Mouse (Mus musculus): ENCODE data around the gene Bnip1. TPM values are rescaled to one million over a fixed set of nuclear protein-coding genes. Genes with fewer than 3 reads are reported as not detected.
A peak's percentile ranks its signal among the peaks of the same experiment; 100 is the strongest.

Bnip1 gene
- polyA plus RNA-seq, 1 experiment from 2014 or later, result 56.8 TPM

- ATAC-seq (replicated peaks; ENCODE audit: extremely low read depth, insufficient read depth, low FRiP score), result no peak
- H3K27ac ChIP-seq (ENCODE audit: low read length), result no peak overlapping the region
- H3K9me3 ChIP-seq (replicated peaks; ENCODE audit: control insufficient read depth, low read length), result no peaks in the 10 kb centered on the region
- no peak overlapping the region for H3K9ac ChIP-seq (ENCODE audit: low read length)
- H3K36me3 ChIP-seq (ENCODE audit: control insufficient read depth, insufficient read depth), result no peaks in the 10 kb centered on the region
- no peaks in the 10 kb centered on the region for H3K27me3 ChIP-seq (ENCODE audit: control insufficient read depth, insufficient read depth, low read length)
- no peak overlapping the region for H3K4me2 ChIP-seq (ENCODE audit: low read depth, low read length)
- no peak overlapping the region for H3K4me3 ChIP-seq (ENCODE audit: low read length)
- peaks cover 9% of the 10 kb centered on the region for H3K4me1 ChIP-seq (ENCODE audit: control insufficient read depth, insufficient read depth, low read length)
- WGBS, result 78% methylated on average over 4 of the region's 4 CpGs
These were observed 2.9 kb upstream of the Bnip1 start for GRCm38 (mm10) chr17:26778001-26778400.

GRCm38 (mm10) chr17:26778430-26779100 is 2.3 kb upstream of the Bnip1 start:
- peaks cover 9% of the 10 kb centered on the region for H3K4me1 ChIP-seq (ENCODE audit: control insufficient read depth, insufficient read depth, low read length)
- no peak overlapping the region for H3K4me3 ChIP-seq (ENCODE audit: low read length)
- ATAC-seq (replicated peaks; ENCODE audit: extremely low read depth, insufficient read depth, low FRiP score), result no peak
- WGBS, result 79% methylated on average over 3 of the region's 3 CpGs
- H3K27ac ChIP-seq (ENCODE audit: low read length), result no peak overlapping the region
- no peaks in the 10 kb centered on the region for H3K9me3 ChIP-seq (replicated peaks; ENCODE audit: control insufficient read depth, low read length)
- H3K27me3 ChIP-seq (ENCODE audit: control insufficient read depth, insufficient read depth, low read length), result no peaks in the 10 kb centered on the region
- H3K9ac ChIP-seq (ENCODE audit: low read length), result no peak overlapping the region
- no peak overlapping the region for H3K4me2 ChIP-seq (ENCODE audit: low read depth, low read length)
- H3K36me3 ChIP-seq (ENCODE audit: control insufficient read depth, insufficient read depth), result peaks cover 2% of the 10 kb centered on the region

- Histone ChIP-seq H3K4me1 (ENCODE audit: control insufficient read depth, insufficient read depth, low read length) (peaks cover 9% of the 10 kb centered on the region), H3K9me3 (replicated peaks; ENCODE audit: control insufficient read depth, low read length) (no peaks in the 10 kb centered on the region), H3K36me3 (ENCODE audit: control insufficient read depth, insufficient read depth) (peaks cover 10% of the 10 kb centered on the region), H3K9ac (ENCODE audit: low read length) (no peak overlapping the region), H3K27ac (ENCODE audit: low read length) (no peak overlapping the region), H3K27me3 (ENCODE audit: control insufficient read depth, insufficient read depth, low read length) (no peaks in the 10 kb centered on the region), H3K4me2 (ENCODE audit: low read depth, low read length) (no peak overlapping the region), H3K4me3 (ENCODE audit: low read length) (no peak overlapping the region)
- ATAC-seq (replicated peaks; ENCODE audit: extremely low read depth, insufficient read depth, low FRiP score), result no peak
- WGBS, result 88% methylated on average over 2 of the region's 2 CpGs
These were observed 1.4 kb upstream of the Bnip1 start for GRCm38 (mm10) chr17:26779471-26779870.

- Histone ChIP-seq H3K4me1 (ENCODE audit: control insufficient read depth, insufficient read depth, low read length) (peaks cover 9% of the 10 kb centered on the region), H3K27ac (ENCODE audit: low read length) (peak overlapping the region; percentile 93), H3K9ac (ENCODE audit: low read length) (peak overlapping the region; percentile 87), H3K36me3 (ENCODE audit: control insufficient read depth, insufficient read depth) (peaks cover 21% of the 10 kb centered on the region), H3K9me3 (replicated peaks; ENCODE audit: control insufficient read depth, low read length) (no peaks in the 10 kb centered on the region), H3K27me3 (ENCODE audit: control insufficient read depth, insufficient read depth, low read length) (no peaks in the 10 kb centered on the region), H3K4me3 (ENCODE audit: low read length) (peak overlapping the region; percentile 79), H3K4me2 (ENCODE audit: low read depth, low read length) (peak overlapping the region; percentile 66)
- WGBS, result 14% methylated on average over 5 of the region's 5 CpGs
- no peak; the same call in 1 of the 2 replicates for ATAC-seq (replicated peaks; ENCODE audit: extremely low read depth, insufficient read depth, low FRiP score)
These were observed 761 bp downstream of the Bnip1 start for GRCm38 (mm10) chr17:26781610-26782043.

- Histone ChIP-seq H3K9ac (ENCODE audit: low read length) (no peak overlapping the region), H3K36me3 (ENCODE audit: control insufficient read depth, insufficient read depth) (peaks cover 37% of the 10 kb centered on the region), H3K9me3 (replicated peaks; ENCODE audit: control insufficient read depth, low read length) (no peaks in the 10 kb centered on the region), H3K4me1 (ENCODE audit: control insufficient read depth, insufficient read depth, low read length) (peaks cover 9% of the 10 kb centered on the region), H3K27ac (ENCODE audit: low read length) (no peak overlapping the region), H3K27me3 (ENCODE audit: control insufficient read depth, insufficient read depth, low read length) (no peaks in the 10 kb centered on the region), H3K4me3 (ENCODE audit: low read length) (no peak overlapping the region), H3K4me2 (ENCODE audit: low read depth, low read length) (no peak overlapping the region)
- WGBS, result 77% methylated on average over 8 of the region's 8 CpGs
- no peak for ATAC-seq (replicated peaks; ENCODE audit: extremely low read depth, insufficient read depth, low FRiP score)
These were observed 3.7 kb downstream of the Bnip1 start for GRCm38 (mm10) chr17:26784525-26784924.

GRCm38 (mm10) chr17:26786586-26786985 is 5.7 kb downstream of the Bnip1 start:
- 71% methylated on average over 7 of the region's 7 CpGs for WGBS
- peaks cover 55% of the 10 kb centered on the region for H3K36me3 ChIP-seq (ENCODE audit: control insufficient read depth, insufficient read depth)
- H3K27me3 ChIP-seq (ENCODE audit: control insufficient read depth, insufficient read depth, low read length), result no peaks in the 10 kb centered on the region
- no peak overlapping the region for H3K4me3 ChIP-seq (ENCODE audit: low read length)
- H3K9ac ChIP-seq (ENCODE audit: low read length), result no peak overlapping the region
- no peak for ATAC-seq (replicated peaks; ENCODE audit: extremely low read depth, insufficient read depth, low FRiP score)
- no peak overlapping the region for H3K4me2 ChIP-seq (ENCODE audit: low read depth, low read length)
- H3K27ac ChIP-seq (ENCODE audit: low read length), result no peak overlapping the region
- no peaks in the 10 kb centered on the region for H3K9me3 ChIP-seq (replicated peaks; ENCODE audit: control insufficient read depth, low read length)
- peaks cover 6% of the 10 kb centered on the region for H3K4me1 ChIP-seq (ENCODE audit: control insufficient read depth, insufficient read depth, low read length)

- Histone ChIP-seq H3K27ac (ENCODE audit: low read length) (no peak overlapping the region), H3K4me1 (ENCODE audit: control insufficient read depth, insufficient read depth, low read length) (no peaks in the 10 kb centered on the region), H3K9ac (ENCODE audit: low read length) (no peak overlapping the region), H3K4me2 (ENCODE audit: low read depth, low read length) (no peak overlapping the region), H3K36me3 (ENCODE audit: control insufficient read depth, insufficient read depth) (peaks cover 60% of the 10 kb centered on the region), H3K9me3 (replicated peaks; ENCODE audit: control insufficient read depth, low read length) (no peaks in the 10 kb centered on the region), H3K27me3 (ENCODE audit: control insufficient read depth, insufficient read depth, low read length) (no peaks in the 10 kb centered on the region), H3K4me3 (ENCODE audit: low read length) (no peak overlapping the region)
- 90% methylated on average over 8 of the region's 8 CpGs for WGBS
- ATAC-seq (replicated peaks; ENCODE audit: extremely low read depth, insufficient read depth, low FRiP score), result no peak
These were observed 8.1 kb downstream of the Bnip1 start for GRCm38 (mm10) chr17:26788986-26789385.

- no peak overlapping the region for H3K27ac ChIP-seq (ENCODE audit: low read length)
- no peaks in the 10 kb centered on the region for H3K4me1 ChIP-seq (ENCODE audit: control insufficient read depth, insufficient read depth, low read length)
- H3K36me3 ChIP-seq (ENCODE audit: control insufficient read depth, insufficient read depth), result peaks cover 54% of the 10 kb centered on the region
- ATAC-seq (replicated peaks; ENCODE audit: extremely low read depth, insufficient read depth, low FRiP score), result no peak
- no peak overlapping the region for H3K4me2 ChIP-seq (ENCODE audit: low read depth, low read length)
- H3K27me3 ChIP-seq (ENCODE audit: control insufficient read depth, insufficient read depth, low read length), result no peaks in the 10 kb centered on the region
- no peak overlapping the region for H3K4me3 ChIP-seq (ENCODE audit: low read length)
- H3K9me3 ChIP-seq (replicated peaks; ENCODE audit: control insufficient read depth, low read length), result no peaks in the 10 kb centered on the region
- 90% methylated on average over 8 of the region's 8 CpGs for WGBS
- H3K9ac ChIP-seq (ENCODE audit: low read length), result no peak overlapping the region
These were observed 8.8 kb downstream of the Bnip1 start for GRCm38 (mm10) chr17:26789460-26790268.
